Mouse (Mus musculus): ENCODE results near the gene Olfml1. TPM values are rescaled to one million over a fixed set of nuclear protein-coding genes. Genes with fewer than 3 reads are reported as not detected.

Olfml1 gene
- polyA plus RNA-seq, 1 experiment from 2014 or later = 26.0 TPM

GRCm38 (mm10) chr7:107568971-107569370 lies 1.7 kb downstream of the Olfml1 start:
- DNase-seq (ENCODE audit: low spot score) (no peak), ATAC-seq (ENCODE audit: insufficient number of reproducible peaks, low FRiP score, low TSS enrichment, low read depth) (no peak)
- Histone ChIP-seq H3K27ac (replicated peaks; ENCODE audit: low read depth, low read length) (no peak overlapping the region), H3K36me3 (ENCODE audit: control insufficient read depth, insufficient read depth, low read length) (peaks cover 2% of the 10 kb centered on the region; the same call in 1 of the 2 replicates), H3K4me3 (ENCODE audit: low read depth, low read length) (peak overlapping the region; percentile 8; the same call in 1 of the 2 replicates), H3K4me1 (ENCODE audit: control insufficient read depth, insufficient read depth, low read length) (peaks cover 7% of the 10 kb centered on the region), H3K9me3 (ENCODE audit: control insufficient read depth, low read length) (no peaks in the 10 kb centered on the region), H3K4me2 (ENCODE audit: low read depth, severe bottlenecking) (peak overlapping the region; percentile 35; the same call in 1 of the 2 replicates), H3K27me3 (ENCODE audit: control insufficient read depth, insufficient read depth, low read length) (no peaks in the 10 kb centered on the region), H3K9ac (ENCODE audit: low read length) (no peak overlapping the region)
- WGBS = 73% methylated on average over 4 of the region's 4 CpGs

GRCm38 (mm10) chr7:107573856-107574255 lies 6.6 kb downstream of the Olfml1 start:
- WGBS = 69% methylated on average over 2 of the region's 2 CpGs
- H3K4me3 ChIP-seq (ENCODE audit: low read depth, low read length) = no peak overlapping the region
- DNase-seq (ENCODE audit: low spot score) (no peak), ATAC-seq (ENCODE audit: insufficient number of reproducible peaks, low FRiP score, low TSS enrichment, low read depth) (no peak)
- H3K9me3 ChIP-seq (ENCODE audit: control insufficient read depth, low read length) = no peaks in the 10 kb centered on the region
- no peak overlapping the region for H3K4me2 ChIP-seq (ENCODE audit: low read depth, severe bottlenecking)
- H3K9ac ChIP-seq (ENCODE audit: low read length) = no peak overlapping the region
- H3K4me1 ChIP-seq (ENCODE audit: control insufficient read depth, insufficient read depth, low read length) = no peaks in the 10 kb centered on the region; the same call in 1 of the 2 replicates
- no peaks in the 10 kb centered on the region for H3K27me3 ChIP-seq (ENCODE audit: control insufficient read depth, insufficient read depth, low read length)
- peaks cover 2% of the 10 kb centered on the region; the same call in 1 of the 2 replicates for H3K36me3 ChIP-seq (ENCODE audit: control insufficient read depth, insufficient read depth, low read length)
- H3K27ac ChIP-seq (replicated peaks; ENCODE audit: low read depth, low read length) = no peak overlapping the region

- Histone ChIP-seq H3K36me3 (ENCODE audit: control insufficient read depth, insufficient read depth, low read length) (peaks cover 2% of the 10 kb centered on the region; the same call in 1 of the 2 replicates), H3K9me3 (ENCODE audit: control insufficient read depth, low read length) (no peaks in the 10 kb centered on the region), H3K9ac (ENCODE audit: low read length) (no peak overlapping the region), H3K4me1 (ENCODE audit: control insufficient read depth, insufficient read depth, low read length) (no peaks in the 10 kb centered on the region), H3K4me2 (ENCODE audit: low read depth, severe bottlenecking) (no peak overlapping the region), H3K4me3 (ENCODE audit: low read depth, low read length) (no peak overlapping the region), H3K27me3 (ENCODE audit: control insufficient read depth, insufficient read depth, low read length) (no peaks in the 10 kb centered on the region), H3K27ac (replicated peaks; ENCODE audit: low read depth, low read length) (no peak overlapping the region)
- DNase-seq (ENCODE audit: low spot score) (no peak), ATAC-seq (ENCODE audit: insufficient number of reproducible peaks, low FRiP score, low TSS enrichment, low read depth) (no peak)
- WGBS = 86% methylated on average over 3 of the region's 3 CpGs
Observed at GRCm38 (mm10) chr7:107574276-107574675, 7.0 kb downstream of the Olfml1 start.

- no peaks in the 10 kb centered on the region for H3K9me3 ChIP-seq (ENCODE audit: control insufficient read depth, low read length)
- no peak overlapping the region for H3K27ac ChIP-seq (replicated peaks; ENCODE audit: low read depth, low read length)
- ATAC-seq (ENCODE audit: insufficient number of reproducible peaks, low FRiP score, low TSS enrichment, low read depth) (no peak), DNase-seq (ENCODE audit: low spot score) (no peak)
- no peaks in the 10 kb centered on the region for H3K27me3 ChIP-seq (ENCODE audit: control insufficient read depth, insufficient read depth, low read length)
- H3K9ac ChIP-seq (ENCODE audit: low read length) = no peak overlapping the region
- 0 out of 2 replicates have a peak, but pooled peaks cover 2% of the 10 kb centered on the region for H3K36me3 ChIP-seq (ENCODE audit: control insufficient read depth, insufficient read depth, low read length)
- WGBS = 65% methylated on average over 2 of the region's 2 CpGs
- H3K4me1 ChIP-seq (ENCODE audit: control insufficient read depth, insufficient read depth, low read length) = peaks cover 8% of the 10 kb centered on the region
- no peak overlapping the region for H3K4me2 ChIP-seq (ENCODE audit: low read depth, severe bottlenecking)
- no peak overlapping the region for H3K4me3 ChIP-seq (ENCODE audit: low read depth, low read length)
Observed at GRCm38 (mm10) chr7:107592641-107593040, 25.4 kb downstream of the Olfml1 start.

- WGBS = 34% methylated on average over 7 of the region's 7 CpGs
- 0 out of 2 replicates have a peak, but pooled peaks cover 2% of the 10 kb centered on the region for H3K36me3 ChIP-seq (ENCODE audit: control insufficient read depth, insufficient read depth, low read length)
- H3K4me3 ChIP-seq (ENCODE audit: low read depth, low read length) = no peak overlapping the region
- no peak overlapping the region for H3K9ac ChIP-seq (ENCODE audit: low read length)
- peaks cover 9% of the 10 kb centered on the region for H3K4me1 ChIP-seq (ENCODE audit: control insufficient read depth, insufficient read depth, low read length)
- H3K27me3 ChIP-seq (ENCODE audit: control insufficient read depth, insufficient read depth, low read length) = no peaks in the 10 kb centered on the region
- no peak for DNase-seq (ENCODE audit: low spot score)
- no peak overlapping the region for H3K27ac ChIP-seq (replicated peaks; ENCODE audit: low read depth, low read length)
- ATAC-seq (ENCODE audit: insufficient number of reproducible peaks, low FRiP score, low TSS enrichment, low read depth) = no peak
- peak overlapping the region; percentile 84; the same call in 1 of the 2 replicates for H3K4me2 ChIP-seq (ENCODE audit: low read depth, severe bottlenecking)
- H3K9me3 ChIP-seq (ENCODE audit: control insufficient read depth, low read length) = no peaks in the 10 kb centered on the region
Observed at GRCm38 (mm10) chr7:107593904-107594303, 26.7 kb downstream of the Olfml1 start.

GRCm38 (mm10) chr7:107594325-107594856 lies 27.1 kb downstream of the Olfml1 start:
- no peaks in the 10 kb centered on the region for H3K9me3 ChIP-seq (ENCODE audit: control insufficient read depth, low read length)
- peak; percentile 70 for DNase-seq (ENCODE audit: low spot score)
- H3K4me2 ChIP-seq (ENCODE audit: low read depth, severe bottlenecking) = peak overlapping the region; percentile 84
- H3K9ac ChIP-seq (ENCODE audit: low read length) = peak overlapping the region; percentile 47
- 0 out of 2 replicates have a peak, but pooled peaks cover 2% of the 10 kb centered on the region for H3K36me3 ChIP-seq (ENCODE audit: control insufficient read depth, insufficient read depth, low read length)
- H3K27ac ChIP-seq (replicated peaks; ENCODE audit: low read depth, low read length) = 0 out of 2 replicates have a peak overlapping the region, but pooled peaks have one; percentile 8
- H3K4me3 ChIP-seq (ENCODE audit: low read depth, low read length) = peak overlapping the region; percentile 48
- WGBS = 3% methylated on average over 16 of the region's 16 CpGs
- peaks cover 9% of the 10 kb centered on the region for H3K4me1 ChIP-seq (ENCODE audit: control insufficient read depth, insufficient read depth, low read length)
- no peaks in the 10 kb centered on the region for H3K27me3 ChIP-seq (ENCODE audit: control insufficient read depth, insufficient read depth, low read length)
- ATAC-seq (ENCODE audit: insufficient number of reproducible peaks, low FRiP score, low TSS enrichment, low read depth) = peak; percentile 58

GRCm38 (mm10) chr7:107594857-107595402 lies 27.7 kb downstream of the Olfml1 start, which contains the start of gene Ppfibp2:
TSS of gene Ppfibp2 (plus strand) at chr7:107595207.
- DNase-seq (ENCODE audit: low spot score) (peak; percentile 94), ATAC-seq (ENCODE audit: insufficient number of reproducible peaks, low FRiP score, low TSS enrichment, low read depth) (peak; percentile 95)
- Histone ChIP-seq H3K4me3 (ENCODE audit: low read depth, low read length) (peak within 1 kb of the TSS; percentile 48), H3K4me1 (ENCODE audit: control insufficient read depth, insufficient read depth, low read length) (peaks cover 9% of the 10 kb centered on the region), H3K27ac (replicated peaks; ENCODE audit: low read depth, low read length) (0 out of 2 replicates have a peak within 1 kb of the TSS, but pooled peaks have one; percentile 8), H3K27me3 (ENCODE audit: control insufficient read depth, insufficient read depth, low read length) (no peaks in the 10 kb centered on the region), H3K36me3 (ENCODE audit: control insufficient read depth, insufficient read depth, low read length) (0 out of 2 replicates have a peak, but pooled peaks cover 2% of the 10 kb centered on the region), H3K9me3 (ENCODE audit: control insufficient read depth, low read length) (no peaks in the 10 kb centered on the region), H3K9ac (ENCODE audit: low read length) (peak within 1 kb of the TSS; percentile 47), H3K4me2 (ENCODE audit: low read depth, severe bottlenecking) (peak within 1 kb of the TSS; percentile 84)
- under 1% methylated on average over 23 of the region's 24 CpGs for WGBS

- Histone ChIP-seq H3K4me2 (ENCODE audit: low read depth, severe bottlenecking) (peak overlapping the region; percentile 84), H3K9ac (ENCODE audit: low read length) (peak overlapping the region; percentile 47), H3K4me3 (ENCODE audit: low read depth, low read length) (peak overlapping the region; percentile 48), H3K9me3 (ENCODE audit: control insufficient read depth, low read length) (no peaks in the 10 kb centered on the region), H3K27ac (replicated peaks; ENCODE audit: low read depth, low read length) (no peak overlapping the region), H3K4me1 (ENCODE audit: control insufficient read depth, insufficient read depth, low read length) (peaks cover 9% of the 10 kb centered on the region), H3K36me3 (ENCODE audit: control insufficient read depth, insufficient read depth, low read length) (0 out of 2 replicates have a peak, but pooled peaks cover 2% of the 10 kb centered on the region), H3K27me3 (ENCODE audit: control insufficient read depth, insufficient read depth, low read length) (no peaks in the 10 kb centered on the region)
- no peak for ATAC-seq (ENCODE audit: insufficient number of reproducible peaks, low FRiP score, low TSS enrichment, low read depth)
- DNase-seq (ENCODE audit: low spot score) = no peak
- WGBS = 18% methylated on average over 13 of the region's 13 CpGs
Observed at GRCm38 (mm10) chr7:107595426-107595825, 28.2 kb downstream of the Olfml1 start.
